15 mouse cellular contexts compared by ENCODE assay signal in the genomic region with DNA sequence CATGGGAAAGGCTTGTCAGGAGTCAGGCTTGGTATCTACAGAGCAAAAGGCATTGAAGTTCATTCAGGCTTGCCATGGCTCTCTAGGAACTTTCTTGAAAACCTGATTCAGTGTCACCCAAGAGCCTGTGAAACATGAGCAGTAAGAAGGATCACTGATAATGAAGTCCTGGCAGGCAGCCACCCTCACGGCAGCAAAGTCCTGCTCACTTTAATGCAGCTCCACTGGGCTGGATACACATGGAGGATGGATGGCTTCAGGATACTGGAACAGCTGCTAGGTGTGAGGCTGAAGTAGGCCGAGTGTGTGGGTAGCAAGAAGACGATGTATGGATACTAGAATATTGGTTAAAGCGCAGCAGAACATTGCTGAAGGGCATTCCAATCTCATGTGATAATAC.
A peak's percentile ranks its signal among the peaks of the same experiment; 100 is the strongest.
DNase-seq lines count a peak whose midpoint lies in the region; ATAC-seq and TF ChIP-seq lines count a peak whose summit lies in the region.
"Had no signal": no experiment of that assay in that cellular context is flagged by ENCODE, and none has a peak within 500 bp of the region (broad histone marks: within the 10 kb centered on the region; RNA-seq: fewer than 3 reads in every experiment).

No protein-coding gene starts in this region.

- H3K4me2 ChIP-seq in limb, embryonic 14.5 days (replicated peaks; ENCODE audit: low read depth, low read length, severe bottlenecking), result no peak overlapping the region
- H3K4me2 ChIP-seq: embryonic facial prominence, embryonic 15.5 days; limb, embryonic 15.5 days had no signal

- TF ChIP-seq POLR2A in limb, embryonic 14.5 days (IDR thresholded peaks at IDR 0.05; ENCODE audit: borderline replicate concordance, extremely low read depth, insufficient read depth, insufficient read length), result no peak

- H3K36me3 ChIP-seq in limb, embryonic 14.5 days (ENCODE audit: control insufficient read depth, insufficient read depth, low read length), result no peaks in the 10 kb centered on the region
- H3K36me3 ChIP-seq: embryonic facial prominence, embryonic 15.5 days; limb, embryonic 15.5 days had no signal

- 56% methylated on average over 4 of the region's 4 CpGs for WGBS in limb, embryonic 14.5 days

- no peaks in the 10 kb centered on the region for H3K4me1 ChIP-seq in limb, embryonic 14.5 days (ENCODE audit: control insufficient read depth, insufficient read depth, low read length)
- H3K4me1 ChIP-seq: embryonic facial prominence, embryonic 15.5 days; limb, embryonic 15.5 days had no signal

- H3K27me3 ChIP-seq in limb, embryonic 14.5 days (ENCODE audit: control insufficient read depth, insufficient read depth, low read length), result no peaks in the 10 kb centered on the region
- H3K27me3 ChIP-seq: embryonic facial prominence, embryonic 15.5 days; limb, embryonic 15.5 days had no signal

- H3K9me3 ChIP-seq in limb, embryonic 14.5 days (ENCODE audit: control insufficient read depth, low read length), result no peaks in the 10 kb centered on the region
- H3K9me3 ChIP-seq: embryonic facial prominence, embryonic 15.5 days; limb, embryonic 15.5 days had no signal

- no peak overlapping the region for H3K27ac ChIP-seq in limb, embryonic 14.5 days (replicated peaks; ENCODE audit: low read depth, low read length)
- H3K27ac ChIP-seq: embryonic facial prominence, embryonic 15.5 days; limb, embryonic 15.5 days had no signal

- peak; percentile 39 to 40 for DNase-seq in cerebellum, postnatal 14 days
- no peak for DNase-seq in cerebellum, adult 11 months
- peak; percentile 1 for DNase-seq in kidney, adult 11 months
- DNase-seq in kidney, adult 9 months, result no peak
- peak; percentile 1 for DNase-seq in ovary, postnatal 14 days (ENCODE audit: low spot score)
- no peak for DNase-seq in ovary, postnatal 10 days (ENCODE audit: low spot score)
- DNase-seq in limb, embryonic 14.5 days (ENCODE audit: low spot score), result peak; percentile 3
- no peak for DNase-seq in adrenal gland, postnatal 25 days
- DNase-seq: cerebellum, adult 11-12 months; gastrocnemius, postnatal 14 days; lung, postnatal 36 days had no signal

- no peak overlapping the region for H3K4me3 ChIP-seq in limb, embryonic 14.5 days (replicated peaks; ENCODE audit: low read length)
- H3K4me3 ChIP-seq: embryonic facial prominence, embryonic 15.5 days; limb, embryonic 15.5 days; myocyte had no signal

- no peak for ATAC-seq in limb, embryonic 14.5 days (ENCODE audit: low FRiP score, low read depth)
- ATAC-seq: inflammation-experienced regulatory T-cells, adult 6 months had no signal

- H3K9ac ChIP-seq in limb, embryonic 14.5 days (ENCODE audit: low read depth, low read length, severe bottlenecking), result no peak overlapping the region
- H3K9ac ChIP-seq: embryonic facial prominence, embryonic 15.5 days; limb, embryonic 15.5 days had no signal

Comparison
In these comparisons a context has a peak if more than half of its experiments do, and no peak if none do; other contexts are left out.
1. DNase-seq: peak in cerebellum, postnatal 14 days (2 of 2), kidney, adult 11 months (single experiment), ovary, postnatal 14 days (single experiment) and limb, embryonic 14.5 days (single experiment); none in cerebellum, adult 11 months (single experiment), kidney, adult 9 months (single experiment), ovary, postnatal 10 days (single experiment) and adrenal gland, postnatal 25 days (single experiment).